17 mouse cellular contexts compared by ENCODE assay signal in the genomic region with DNA sequence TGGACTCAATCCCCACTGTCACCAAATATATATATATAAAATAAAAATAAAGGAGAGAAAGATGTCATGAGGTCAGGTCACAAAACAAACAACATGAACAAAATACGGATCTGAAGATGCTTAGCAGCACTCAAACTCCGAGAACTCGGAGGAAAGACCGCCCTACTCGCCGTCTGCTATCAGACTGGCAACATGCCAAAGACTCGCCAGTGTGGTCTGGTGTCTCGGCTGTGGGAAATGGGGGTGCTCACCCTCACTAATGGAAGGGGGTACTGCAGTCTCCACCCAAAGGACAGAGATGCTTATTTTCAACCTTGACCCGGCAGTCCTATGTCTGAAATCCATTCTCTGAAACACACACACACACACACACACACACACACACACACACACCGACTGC.
"Had no signal": no experiment of that assay in that cellular context is flagged by ENCODE, and none has a peak within 500 bp of the region (broad histone marks: within the 10 kb centered on the region; RNA-seq: fewer than 3 reads in every experiment).

No protein-coding gene starts in this region.

- DNase-seq: lung, adult 2 months; lung, postnatal 14 days; lung, postnatal 36 days; right cerebral cortex, postnatal 14 days; thymus, adult 2 months; thymus, postnatal 25 days; thymus, postnatal 4 days had no signal

- H3K27ac ChIP-seq: lung, embryonic 15.5 days; macrophage; midbrain, embryonic 13.5 days; midbrain, embryonic 15.5 days; neural tube, embryonic 12.5 days; stomach, embryonic 15.5 days; stomach, postnatal 0 days had no signal

- H3K9me3 ChIP-seq: lung, embryonic 15.5 days; midbrain, embryonic 13.5 days; midbrain, embryonic 15.5 days; neural tube, embryonic 12.5 days; stomach, embryonic 15.5 days had no signal

- H3K4me2 ChIP-seq: lung, embryonic 15.5 days; midbrain, embryonic 11.5 days; midbrain, embryonic 13.5 days; midbrain, embryonic 15.5 days; neural tube, embryonic 12.5 days; stomach, embryonic 15.5 days had no signal

- H3K36me3 ChIP-seq: lung, embryonic 15.5 days; midbrain, embryonic 13.5 days; midbrain, embryonic 15.5 days; neural tube, embryonic 12.5 days; stomach, embryonic 15.5 days had no signal

- H3K4me1 ChIP-seq: lung, embryonic 15.5 days; midbrain, embryonic 13.5 days; midbrain, embryonic 15.5 days; neural tube, embryonic 12.5 days; stomach, embryonic 15.5 days had no signal

- ATAC-seq: lung, postnatal 0 days; midbrain, embryonic 13.5 days; midbrain, embryonic 15.5 days had no signal

- H3K9ac ChIP-seq: lung, embryonic 15.5 days; midbrain, embryonic 13.5 days; midbrain, embryonic 15.5 days; neural tube, embryonic 12.5 days; stomach, embryonic 15.5 days had no signal

- H3K4me3 ChIP-seq: lung, embryonic 15.5 days; midbrain, embryonic 13.5 days; midbrain, embryonic 15.5 days; neural tube, embryonic 12.5 days; stomach, embryonic 15.5 days had no signal

- H3K27me3 ChIP-seq: lung, embryonic 15.5 days; megakaryocyte, embryonic 14.5 days; midbrain, embryonic 13.5 days; midbrain, embryonic 15.5 days; neural tube, embryonic 12.5 days; stomach, embryonic 15.5 days had no signal
